Mouse (Mus musculus) ZHBTc4 (cell line): ENCODE measurements at regions not wholly inside any gene's neighbourhood (a gene's known extent, or its start where the extent isn't known, plus 50 kb on each side); places are given as distances from the start of the nearest gene placed in this dataset.

Experiments
- DNase-seq: peaks from one replicate; pipeline ENCODE4 v3.0.0-alpha.2; 2011; ENCODE audit warnings: low read depth, low spot score

DNA sequence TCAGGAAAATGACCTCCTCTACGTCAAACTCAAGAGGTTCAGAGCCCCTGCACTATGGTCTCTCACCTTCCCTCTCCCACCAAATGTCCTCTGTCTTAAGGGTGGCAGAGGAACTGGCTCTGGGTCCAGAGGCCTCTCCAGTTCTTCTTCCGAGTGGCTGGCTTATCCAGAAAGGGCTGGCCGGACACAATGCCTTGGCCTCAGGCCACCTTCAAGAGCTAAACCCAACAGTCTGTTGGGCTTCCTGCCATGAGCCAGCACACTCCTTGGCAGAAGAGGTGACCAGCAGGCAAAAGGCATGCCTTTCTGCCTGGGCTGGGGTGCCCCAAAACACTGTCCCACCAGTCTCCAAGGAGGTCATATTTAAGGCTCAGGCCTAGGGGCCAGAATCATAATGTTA lies 385.8 kb downstream of the H2al1j start:
- DNase-seq: no peak

GRCm38 (mm10) chrX:11716773-11717172 lies 389.2 kb downstream of the H2al1j start:
- no peak for DNase-seq

GRCm38 (mm10) chrX:11718778-11719177 lies 391.2 kb downstream of the H2al1j start:
- no peak for DNase-seq

DNA sequence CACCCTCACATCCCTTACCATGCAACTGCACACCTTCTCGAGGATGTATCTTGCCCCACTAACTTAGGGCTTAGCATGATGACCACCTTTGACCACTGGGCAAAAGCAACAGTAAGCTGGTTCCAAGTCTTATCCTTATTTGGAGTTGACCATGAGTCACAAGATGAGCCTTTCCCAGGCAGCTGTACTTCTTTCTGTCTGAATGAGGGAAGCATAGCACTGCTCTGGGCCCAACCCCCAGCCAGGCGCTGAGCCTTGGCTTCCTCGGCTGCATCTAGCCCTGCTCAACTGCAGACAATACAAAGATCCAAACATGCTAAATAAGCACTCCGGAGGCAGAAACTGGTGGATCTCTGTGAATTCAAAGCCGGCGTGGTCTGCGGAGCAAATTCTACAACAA lies 392.9 kb downstream of the H2al1j start:
- no peak for DNase-seq

GRCm38 (mm10) chrX:11722730-11723129 lies 395.1 kb downstream of the H2al1j start:
- no peak for DNase-seq

GRCm38 (mm10) chrX:11724718-11725117 lies 397.1 kb downstream of the H2al1j start:
- no peak for DNase-seq

DNA sequence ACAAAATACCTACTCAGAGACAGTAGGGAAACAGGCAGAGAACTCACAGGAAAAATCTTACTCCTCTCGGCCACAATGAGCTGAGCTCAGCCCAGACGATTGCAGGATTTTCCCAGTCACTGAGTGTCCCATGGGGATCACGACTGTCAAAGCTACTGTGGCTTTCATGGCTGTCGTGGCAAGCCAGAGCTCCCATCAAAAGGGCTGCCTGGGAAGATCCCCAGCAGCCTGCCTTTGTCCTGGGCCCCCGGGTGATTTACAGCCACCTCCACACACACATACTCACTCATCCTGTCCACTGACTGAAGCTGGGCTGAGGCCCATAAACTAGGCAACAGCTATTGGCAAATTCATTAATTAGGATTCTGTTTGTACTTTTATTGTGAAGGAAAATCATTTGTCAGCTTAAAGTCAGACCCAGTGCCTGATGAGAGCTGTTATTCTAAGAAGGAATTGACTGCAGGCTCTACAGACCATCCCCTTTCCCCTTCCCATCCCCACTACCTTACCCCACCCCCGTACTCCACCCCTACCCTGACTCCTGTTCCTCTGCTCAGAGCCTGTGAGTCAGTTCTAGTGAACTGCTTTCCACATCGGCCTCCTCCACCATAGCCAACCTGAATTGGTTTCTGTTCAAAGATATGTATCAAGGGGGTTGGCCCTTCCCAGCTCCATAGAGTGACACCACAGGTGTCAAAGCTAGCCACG lies 399.1 kb downstream of the H2al1j start:
- DNase-seq: no peak

GRCm38 (mm10) chrX:11728481-11728880 lies 400.9 kb downstream of the H2al1j start:
- DNase-seq: no peak

- DNase-seq: no peak
Observed at GRCm38 (mm10) chrX:11729992-11730391, 402.4 kb downstream of the H2al1j start.

- DNase-seq: no peak
Observed at GRCm38 (mm10) chrX:11732371-11732770, 404.7 kb downstream of the H2al1j start.

- peak; percentile 23 for DNase-seq
Observed at GRCm38 (mm10) chrX:11734505-11735435, 407.1 kb downstream of the H2al1j start.

GRCm38 (mm10) chrX:11735516-11736170 lies 408.0 kb downstream of the H2al1j start:
- peak; percentile 16 for DNase-seq

GRCm38 (mm10) chrX:11736481-11736880 lies 408.9 kb downstream of the H2al1j start:
- DNase-seq: no peak

GRCm38 (mm10) chrX:11739565-11739964 lies 411.9 kb downstream of the H2al1j start:
- DNase-seq: no peak

GRCm38 (mm10) chrX:11745911-11746310 lies 414.2 kb downstream of the Bcor start:
- peak; percentile 66 for DNase-seq

- no peak for DNase-seq
Observed at GRCm38 (mm10) chrX:11747386-11748121, 412.6 kb downstream of the Bcor start.

DNA sequence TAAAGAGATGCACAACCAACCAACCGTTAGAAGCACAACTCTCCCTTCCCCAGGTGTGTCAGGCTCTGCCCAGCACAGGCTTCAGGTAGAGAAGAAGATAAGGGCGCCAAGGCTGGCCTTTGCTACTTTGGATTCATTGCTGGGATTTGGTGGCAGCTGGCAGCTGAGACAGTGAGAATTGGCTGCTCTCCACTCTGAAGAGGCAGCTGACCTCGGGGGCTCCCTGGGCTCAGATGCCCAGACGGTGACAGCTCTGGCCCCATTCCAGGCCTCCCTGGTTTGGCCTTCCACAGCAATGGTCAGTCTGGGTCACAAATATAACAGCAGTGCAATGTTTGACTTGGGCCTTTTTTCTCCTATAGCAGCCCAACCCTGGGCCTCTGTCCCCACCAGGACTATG lies 411.9 kb downstream of the Bcor start:
- no peak for DNase-seq

DNA sequence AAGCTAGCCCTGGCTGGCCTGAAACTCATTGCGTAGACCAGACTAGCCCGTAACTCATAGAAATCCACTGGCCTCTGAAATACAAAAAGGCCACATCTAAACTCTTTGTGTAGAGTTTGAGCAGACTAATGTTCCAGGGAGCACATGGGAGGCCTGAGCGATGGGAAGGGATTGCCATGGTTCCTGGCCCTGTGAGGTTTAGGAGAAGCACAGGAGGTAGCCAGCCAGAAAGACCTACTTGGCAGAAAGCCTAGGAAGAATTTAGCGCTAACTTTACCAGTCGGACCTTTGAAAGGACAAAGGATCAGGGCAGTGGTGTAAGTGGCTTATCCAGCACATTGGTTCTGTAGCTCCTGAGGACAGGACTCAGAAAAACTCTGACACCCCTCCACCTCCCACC lies 407.6 kb downstream of the Bcor start:
- DNase-seq: no peak

GRCm38 (mm10) chrX:11752973-11753590 lies 407.1 kb downstream of the Bcor start:
- DNase-seq: peak; percentile 16

DNA sequence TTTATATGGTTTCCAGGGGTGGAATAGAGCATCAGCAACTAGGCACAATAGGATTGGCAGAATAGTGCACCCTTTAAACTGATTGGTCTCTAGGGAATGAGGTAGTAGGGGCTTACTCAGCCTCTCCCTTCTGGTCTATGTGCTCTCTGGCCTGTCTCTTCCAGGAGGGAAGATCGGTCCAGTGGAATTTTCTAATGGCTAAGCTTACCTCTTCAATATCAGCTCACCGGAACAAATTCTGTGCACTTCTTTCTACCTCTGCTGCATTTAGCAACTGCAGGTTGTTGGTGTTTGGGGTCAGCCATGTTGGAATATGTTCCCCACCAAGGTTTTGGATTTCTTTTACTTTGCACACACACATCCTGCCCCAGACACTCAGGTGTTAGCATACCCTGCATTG lies 405.1 kb downstream of the Bcor start:
- no peak for DNase-seq
